Mouse (Mus musculus) c-Kit-positive CD71-positive TER-119-positive erythroid progenitor cells, embryonic 14.5 days (primary cell): ENCODE data around the gene Ergic1.
A peak's percentile ranks its signal among the peaks of the same experiment; 100 is the strongest.

Experiments used
- DNase-seq: peaks from one replicate; pipeline ENCODE4 v3.0.0-alpha.2; 2013; ENCODE audit warnings: low spot score

Ergic1 gene

GRCm38 (mm10) chr17:26537722-26538471 is 23.4 kb upstream of the Ergic1 start:
- DNase-seq: peak; percentile 75

GRCm38 (mm10) chr17:26540083-26540482 is 21.2 kb upstream of the Ergic1 start:
- DNase-seq: no peak

- DNase-seq: no peak
Observed at GRCm38 (mm10) chr17:26544319-26544963, 16.8 kb upstream of the Ergic1 start.

- no peak for DNase-seq
Observed at GRCm38 (mm10) chr17:26547771-26548170, 13.5 kb upstream of the Ergic1 start.

GRCm38 (mm10) chr17:26548566-26548965 is 12.7 kb upstream of the Ergic1 start:
- no peak for DNase-seq

GRCm38 (mm10) chr17:26549148-26549809 is 12.0 kb upstream of the Ergic1 start:
- DNase-seq: no peak

- no peak for DNase-seq
Observed at GRCm38 (mm10) chr17:26551104-26551503, 10.2 kb upstream of the Ergic1 start.

GRCm38 (mm10) chr17:26553033-26553432 is 8.3 kb upstream of the Ergic1 start:
- no peak for DNase-seq

- DNase-seq: peak; percentile 37
Observed at GRCm38 (mm10) chr17:26560526-26561289, 581 bp upstream of the Ergic1 start.

- DNase-seq: no peak
Observed at GRCm38 (mm10) chr17:26561651-26562181, 427 bp downstream of the Ergic1 start, which contains the start of gene Dusp1. Gene Dusp1, minus strand, starts transcription at chr17:26562128.

GRCm38 (mm10) chr17:26562292-26562691 is 1.0 kb downstream of the Ergic1 start:
- DNase-seq: no peak

GRCm38 (mm10) chr17:26563476-26563875 is 2.2 kb downstream of the Ergic1 start:
- no peak for DNase-seq

- no peak for DNase-seq
Observed at GRCm38 (mm10) chr17:26564439-26564838, 3.1 kb downstream of the Ergic1 start.

GRCm38 (mm10) chr17:26567142-26567817 is 6.0 kb downstream of the Ergic1 start:
- no peak for DNase-seq

- no peak for DNase-seq
Observed at GRCm38 (mm10) chr17:26567818-26568173, 6.5 kb downstream of the Ergic1 start.

- DNase-seq: no peak
Observed at GRCm38 (mm10) chr17:26569594-26570350, 8.5 kb downstream of the Ergic1 start.

GRCm38 (mm10) chr17:26570651-26571118 is 9.4 kb downstream of the Ergic1 start:
- peak; percentile 53 for DNase-seq

GRCm38 (mm10) chr17:26571377-26571776 is 10.1 kb downstream of the Ergic1 start:
- DNase-seq: no peak

- no peak for DNase-seq
Observed at GRCm38 (mm10) chr17:26572265-26572664, 11.0 kb downstream of the Ergic1 start.

GRCm38 (mm10) chr17:26574118-26574517 is 12.8 kb downstream of the Ergic1 start:
- no peak for DNase-seq

- DNase-seq: no peak
Observed at GRCm38 (mm10) chr17:26574701-26575100, 13.4 kb downstream of the Ergic1 start.
